Mouse (Mus musculus) cerebellum, adult 9-11 months (tissue): ENCODE results near the gene Gla.

Experiments
- DNase-seq: peaks from one replicate; pipeline ENCODE4 v3.0.0; 2022

The Gla gene

GRCm38 (mm10) chrX:134600659-134601379, at the start of gene Gla, which contains the start of gene Hnrnph2:
TSS of gene Gla (minus strand) at chrX:134601125.
TSS of gene Hnrnph2 (plus strand) at chrX:134601179.
- DNase-seq, result peak; percentile 96

GRCm38 (mm10) chrX:134648031-134648692, 47.2 kb upstream of the Gla start:
- DNase-seq, result peak; percentile 63

- no peak for DNase-seq
Measured at GRCm38 (mm10) chrX:134647421-134647820, 46.5 kb upstream of the Gla start.

GRCm38 (mm10) chrX:134646338-134646737, 45.4 kb upstream of the Gla start:
- no peak for DNase-seq

GRCm38 (mm10) chrX:134641000-134641760, 40.3 kb upstream of the Gla start:
- no peak for DNase-seq

GRCm38 (mm10) chrX:134635860-134636259, 34.9 kb upstream of the Gla start:
- DNase-seq, result no peak

- no peak for DNase-seq
Measured at GRCm38 (mm10) chrX:134635111-134635510, 34.2 kb upstream of the Gla start.

- no peak for DNase-seq
Measured at GRCm38 (mm10) chrX:134632710-134633109, 31.8 kb upstream of the Gla start.

- no peak for DNase-seq
Measured at GRCm38 (mm10) chrX:134628200-134628599, 27.3 kb upstream of the Gla start.

- DNase-seq, result no peak
Measured at GRCm38 (mm10) chrX:134623350-134623749, 22.4 kb upstream of the Gla start.

GRCm38 (mm10) chrX:134621685-134622084, 20.8 kb upstream of the Gla start:
- DNase-seq, result no peak

GRCm38 (mm10) chrX:134620254-134620865, 19.4 kb upstream of the Gla start:
- DNase-seq, result no peak

GRCm38 (mm10) chrX:134619695-134620094, 18.8 kb upstream of the Gla start:
- DNase-seq, result no peak

GRCm38 (mm10) chrX:134614306-134614705, 13.4 kb upstream of the Gla start:
- no peak for DNase-seq

GRCm38 (mm10) chrX:134612285-134612959, 11.5 kb upstream of the Gla start:
- DNase-seq, result peak; percentile 62

GRCm38 (mm10) chrX:134610984-134611383, 10.1 kb upstream of the Gla start:
- no peak for DNase-seq

GRCm38 (mm10) chrX:134609472-134609871, 8.5 kb upstream of the Gla start:
- no peak for DNase-seq

GRCm38 (mm10) chrX:134601380-134602120, 625 bp upstream of the Gla start:
- DNase-seq, result no peak

GRCm38 (mm10) chrX:134599922-134600565, 881 bp downstream of the Gla start:
- no peak for DNase-seq

- DNase-seq, result no peak
Measured at GRCm38 (mm10) chrX:134589836-134590235, 11.1 kb downstream of the Gla start.

- no peak for DNase-seq
Measured at GRCm38 (mm10) chrX:134588997-134589396, 11.9 kb downstream of the Gla start.
